Mouse (Mus musculus): Measurements from ENCODE around the gene Ice2.

Gene Ice2

DNA sequence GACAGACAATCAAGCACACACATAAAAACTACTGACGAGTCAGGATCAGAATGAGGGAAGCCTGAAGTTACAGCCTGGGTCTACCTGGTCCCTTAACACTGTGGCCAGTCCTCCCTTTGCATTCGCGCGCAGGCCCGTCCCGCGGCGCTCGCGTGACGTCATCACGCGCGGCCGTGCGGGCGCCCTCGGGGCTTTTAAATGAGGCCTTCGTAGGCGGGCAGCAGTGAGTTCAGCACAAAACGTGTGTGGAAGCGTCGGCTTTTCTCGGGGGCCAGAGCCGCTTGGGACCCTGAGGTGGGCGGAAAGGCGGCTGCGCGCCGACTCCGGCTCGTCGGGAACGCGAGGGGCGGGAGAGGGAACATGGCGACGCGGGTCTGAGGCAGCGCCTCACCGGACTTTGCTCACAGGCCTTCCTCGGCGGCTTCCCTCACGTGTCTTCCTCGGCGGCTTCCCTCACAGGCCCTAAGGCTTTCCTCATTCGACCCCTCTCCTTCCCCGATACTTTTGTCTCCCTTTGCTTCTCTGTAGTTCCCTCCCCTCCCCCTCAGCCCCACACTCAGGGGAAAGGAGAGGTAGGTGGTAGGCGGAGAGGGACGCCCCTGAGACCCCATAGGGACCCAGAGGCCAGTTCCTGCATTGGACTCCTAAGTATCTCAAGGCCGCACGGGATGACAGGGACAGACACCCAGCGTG lies at the start of gene Ice2:
Gene Ice2 (plus strand): TSS at position 147 of the 693 bp plus-strand sequence.
- in situ Hi-C loops (cut with MboI; ENCODE audit: low pct_unique_long_range_greater_than_20kb in 1 of 2, low sequenced_read_pairs in 2 of 2, unreplicated experiment in 1 of 2), result no loop called here

DNA sequence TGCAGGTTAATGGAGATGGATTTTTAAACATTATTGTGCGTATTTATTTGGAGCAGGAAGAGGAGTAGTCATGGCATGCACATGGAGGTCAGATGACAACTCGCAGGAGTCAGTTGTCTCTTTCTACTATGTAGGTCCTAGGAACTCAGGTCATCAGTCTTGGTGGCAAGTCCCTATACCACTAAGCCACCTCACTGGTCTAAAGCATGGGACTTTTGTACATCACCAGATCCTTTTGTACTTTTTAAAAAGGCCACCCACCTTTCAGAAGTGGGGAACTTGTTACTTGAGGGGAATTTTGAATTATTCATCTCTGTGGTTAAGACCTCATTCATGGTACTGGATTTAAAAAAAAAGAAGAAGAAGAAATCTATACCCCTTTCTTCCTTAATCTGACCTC lies 48.2 kb upstream of the Ice2 start:
- in situ Hi-C loops (cut with MboI; ENCODE audit: low pct_unique_long_range_greater_than_20kb in 1 of 2, low sequenced_read_pairs in 2 of 2, unreplicated experiment in 1 of 2), result no loop called here

DNA sequence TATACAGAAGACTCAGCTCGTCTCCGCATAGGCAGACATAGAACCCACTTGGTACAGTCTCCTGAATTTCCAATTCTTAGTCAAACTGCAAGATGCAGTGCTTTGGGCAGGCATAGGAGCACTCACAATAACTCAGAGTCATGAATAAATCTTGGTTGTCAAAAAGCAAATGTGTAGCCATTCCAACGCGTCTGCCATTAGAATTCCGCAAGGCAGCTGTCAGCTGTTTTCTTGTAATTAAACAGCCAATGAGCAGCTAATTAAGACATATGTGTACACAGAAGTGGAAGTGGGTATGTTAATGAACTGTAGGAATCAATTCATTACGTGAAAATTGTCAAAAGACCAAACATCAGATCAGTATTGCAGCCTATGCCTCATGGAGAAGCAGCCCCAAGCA lies 43.5 kb upstream of the Ice2 start:
- in situ Hi-C loops (cut with MboI; ENCODE audit: low pct_unique_long_range_greater_than_20kb in 1 of 2, low sequenced_read_pairs in 2 of 2, unreplicated experiment in 1 of 2), result no loop called here

GRCm38 (mm10) chr9:69357834-69358233 lies 39.9 kb upstream of the Ice2 start:
- in situ Hi-C loops (cut with MboI; ENCODE audit: low pct_unique_long_range_greater_than_20kb in 1 of 2, low sequenced_read_pairs in 2 of 2, unreplicated experiment in 1 of 2), result no loop called here

- in situ Hi-C loops (cut with MboI; ENCODE audit: low pct_unique_long_range_greater_than_20kb in 1 of 2, low sequenced_read_pairs in 2 of 2, unreplicated experiment in 1 of 2), result no loop called here
These were observed 38.9 kb upstream of the Ice2 start for GRCm38 (mm10) chr9:69358797-69359196.

- in situ Hi-C loops (cut with MboI; ENCODE audit: low pct_unique_long_range_greater_than_20kb in 1 of 2, low sequenced_read_pairs in 2 of 2, unreplicated experiment in 1 of 2), result loop anchor here in 1 of 2 experiments (10.0 kb wide), 1 partner anchor 123 kb away; no protein-coding TSS in a partner anchor
These were observed 35.7 kb upstream of the Ice2 start for GRCm38 (mm10) chr9:69361951-69362445.

DNA sequence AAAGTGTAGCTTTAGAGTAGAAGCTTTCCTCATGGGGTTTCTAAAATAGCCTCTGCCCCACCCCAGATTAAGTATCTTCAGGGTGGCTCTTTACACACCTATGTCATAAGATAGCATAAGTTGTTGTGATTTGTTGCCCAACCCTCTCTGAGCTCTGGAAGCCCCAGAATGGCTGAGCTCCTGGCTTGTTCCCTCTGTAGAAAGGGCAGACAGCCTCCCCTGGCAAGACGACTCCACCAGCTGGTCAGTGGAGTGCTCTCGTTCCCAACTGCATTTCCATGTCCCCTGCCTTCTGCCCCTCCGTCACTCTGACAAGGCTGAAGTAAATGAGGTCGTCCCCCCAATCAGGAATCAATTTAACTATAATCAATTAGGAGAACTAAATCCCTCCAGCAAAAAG lies 34.9 kb upstream of the Ice2 start:
- in situ Hi-C loops (cut with MboI; ENCODE audit: low pct_unique_long_range_greater_than_20kb in 1 of 2, low sequenced_read_pairs in 2 of 2, unreplicated experiment in 1 of 2), result loop anchor here in 1 of 2 experiments (10.0 kb wide), 1 partner anchor 122 kb away; no protein-coding TSS in a partner anchor

DNA sequence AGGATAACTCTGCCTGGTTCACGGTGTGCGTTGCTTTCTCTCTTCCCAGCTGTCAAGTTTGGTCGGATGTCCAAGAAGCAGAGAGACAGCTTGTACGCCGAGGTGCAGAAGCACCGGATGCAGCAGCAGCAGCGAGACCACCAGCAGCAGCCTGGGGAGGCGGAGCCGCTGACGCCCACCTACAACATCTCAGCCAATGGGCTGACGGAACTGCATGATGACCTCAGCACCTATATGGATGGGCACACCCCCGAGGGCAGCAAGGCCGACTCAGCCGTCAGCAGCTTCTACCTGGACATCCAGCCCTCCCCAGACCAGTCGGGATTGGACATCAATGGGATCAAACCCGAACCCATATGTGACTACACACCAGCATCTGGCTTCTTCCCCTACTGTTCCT lies 33.6 kb upstream of the Ice2 start:
- in situ Hi-C loops (cut with MboI; ENCODE audit: low pct_unique_long_range_greater_than_20kb in 1 of 2, low sequenced_read_pairs in 2 of 2, unreplicated experiment in 1 of 2), result loop anchor here in 1 of 2 experiments (10.0 kb wide), 1 partner anchor 121 kb away; no protein-coding TSS in a partner anchor

DNA sequence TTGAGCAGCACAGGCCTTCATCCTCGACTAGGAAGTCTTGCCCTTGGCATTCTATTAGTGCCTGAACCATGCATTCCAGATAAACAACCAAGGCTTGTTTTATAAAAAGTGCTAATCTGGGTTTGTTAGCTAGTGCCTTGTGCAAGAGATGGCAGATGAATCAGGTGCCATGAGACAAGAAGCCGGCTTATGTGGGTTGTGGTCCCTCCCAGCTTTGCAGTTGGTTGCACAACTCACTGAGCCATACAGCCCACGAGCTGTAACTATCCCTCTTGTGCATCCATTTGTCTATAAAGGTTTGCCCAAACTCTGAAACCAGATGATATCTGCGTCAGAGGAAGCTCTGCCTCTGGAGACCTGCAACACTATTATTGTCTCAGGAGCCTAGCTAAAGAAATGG lies 30.7 kb upstream of the Ice2 start:
- in situ Hi-C loops (cut with MboI; ENCODE audit: low pct_unique_long_range_greater_than_20kb in 1 of 2, low sequenced_read_pairs in 2 of 2, unreplicated experiment in 1 of 2), result loop anchor here in 1 of 2 experiments (10.0 kb wide), 1 partner anchor 118 kb away; no protein-coding TSS in a partner anchor

- in situ Hi-C loops (cut with MboI; ENCODE audit: low pct_unique_long_range_greater_than_20kb in 1 of 2, low sequenced_read_pairs in 2 of 2, unreplicated experiment in 1 of 2), result loop anchor here in 1 of 2 experiments (10.0 kb wide), 1 partner anchor 117 kb away; no protein-coding TSS in a partner anchor
These were observed 29.6 kb upstream of the Ice2 start for GRCm38 (mm10) chr9:69368071-69368470.

DNA sequence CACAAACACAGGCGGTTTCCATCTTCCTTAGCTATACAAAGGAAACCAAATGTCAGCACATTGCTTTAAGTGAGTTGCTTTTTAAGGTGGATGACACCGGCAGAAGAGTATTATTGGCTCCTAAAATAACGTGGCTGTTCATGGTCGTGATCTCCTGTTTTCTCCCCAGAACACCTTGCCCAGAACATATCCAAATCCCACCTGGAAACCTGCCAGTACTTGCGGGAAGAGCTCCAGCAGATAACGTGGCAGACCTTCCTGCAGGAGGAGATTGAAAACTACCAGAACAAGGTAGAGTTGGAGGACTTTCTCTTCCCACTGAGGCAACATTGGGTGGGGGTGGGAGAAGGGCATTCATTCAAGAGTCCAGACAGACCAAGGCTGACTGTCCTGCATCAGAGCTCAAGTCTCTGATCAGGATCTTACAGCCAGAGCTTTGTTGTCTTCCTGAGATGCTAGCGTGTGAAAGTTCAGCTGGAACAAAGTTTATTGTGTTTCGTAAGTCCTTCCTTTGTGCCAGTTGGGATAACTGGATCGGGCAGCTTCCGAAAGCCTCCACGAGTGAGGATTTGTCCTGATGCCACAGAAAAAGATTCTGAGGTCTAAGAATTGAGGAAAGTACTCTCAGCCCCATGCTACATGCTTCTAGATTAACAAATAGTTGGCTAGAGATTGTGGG lies 26.5 kb upstream of the Ice2 start:
- in situ Hi-C loops (cut with MboI; ENCODE audit: low pct_unique_long_range_greater_than_20kb in 1 of 2, low sequenced_read_pairs in 2 of 2, unreplicated experiment in 1 of 2), result loop anchor here in 1 of 2 experiments (10.0 kb wide), 1 partner anchor 114 kb away; no protein-coding TSS in a partner anchor

DNA sequence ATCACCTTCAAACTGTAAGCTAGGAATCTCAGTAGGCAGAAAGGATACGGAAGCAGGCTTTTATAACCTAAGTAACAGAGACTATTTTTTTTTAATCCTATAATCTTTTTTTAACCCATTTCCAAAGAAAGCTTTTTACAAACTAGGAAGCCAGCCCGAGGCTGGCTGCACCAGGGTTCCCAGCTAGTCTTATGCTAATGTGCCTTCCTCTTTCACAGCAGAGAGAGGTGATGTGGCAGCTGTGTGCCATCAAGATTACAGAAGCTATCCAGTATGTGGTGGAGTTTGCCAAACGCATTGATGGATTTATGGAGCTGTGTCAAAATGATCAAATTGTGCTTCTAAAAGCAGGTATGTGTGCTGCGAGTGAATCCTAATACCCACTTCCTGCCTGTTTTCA lies 24.8 kb upstream of the Ice2 start:
- in situ Hi-C loops (cut with MboI; ENCODE audit: low pct_unique_long_range_greater_than_20kb in 1 of 2, low sequenced_read_pairs in 2 of 2, unreplicated experiment in 1 of 2), result loop anchor here in 1 of 2 experiments (10.0 kb wide), 1 partner anchor 112 kb away; no protein-coding TSS in a partner anchor

- in situ Hi-C loops (cut with MboI; ENCODE audit: low pct_unique_long_range_greater_than_20kb in 1 of 2, low sequenced_read_pairs in 2 of 2, unreplicated experiment in 1 of 2), result loop anchor here in 1 of 2 experiments (10.0 kb wide), 1 partner anchor 108 kb away; no protein-coding TSS in a partner anchor
These were observed 20.6 kb upstream of the Ice2 start for GRCm38 (mm10) chr9:69376982-69377653.

- in situ Hi-C loops (cut with MboI; ENCODE audit: low pct_unique_long_range_greater_than_20kb in 1 of 2, low sequenced_read_pairs in 2 of 2, unreplicated experiment in 1 of 2), result loop anchor here in 1 of 2 experiments (10.0 kb wide), 1 partner anchor 107 kb away; no protein-coding TSS in a partner anchor
These were observed 20.1 kb upstream of the Ice2 start for GRCm38 (mm10) chr9:69377654-69378045.

DNA sequence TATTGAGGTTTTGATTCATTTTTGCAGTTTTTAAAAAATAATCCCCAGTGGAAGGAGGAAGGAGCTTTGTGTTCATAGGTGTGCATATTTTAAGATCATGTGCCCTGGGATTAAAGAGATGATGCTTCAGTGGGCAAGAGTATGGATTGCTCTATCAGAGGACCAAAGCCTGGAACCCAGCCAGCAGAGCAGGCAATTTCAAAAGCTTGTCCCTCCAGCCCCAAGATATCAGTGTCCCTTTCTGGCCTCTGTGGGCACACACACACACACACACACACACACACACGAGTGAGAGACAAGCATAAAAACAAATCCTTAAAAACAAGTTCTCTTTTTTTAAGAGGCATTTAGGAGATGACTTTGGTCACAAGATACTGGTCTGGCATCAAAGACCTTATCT lies 17.2 kb upstream of the Ice2 start:
- in situ Hi-C loops (cut with MboI; ENCODE audit: low pct_unique_long_range_greater_than_20kb in 1 of 2, low sequenced_read_pairs in 2 of 2, unreplicated experiment in 1 of 2), result no loop called here

GRCm38 (mm10) chr9:69381741-69382140 lies 16.0 kb upstream of the Ice2 start:
- in situ Hi-C loops (cut with MboI; ENCODE audit: low pct_unique_long_range_greater_than_20kb in 1 of 2, low sequenced_read_pairs in 2 of 2, unreplicated experiment in 1 of 2), result no loop called here

DNA sequence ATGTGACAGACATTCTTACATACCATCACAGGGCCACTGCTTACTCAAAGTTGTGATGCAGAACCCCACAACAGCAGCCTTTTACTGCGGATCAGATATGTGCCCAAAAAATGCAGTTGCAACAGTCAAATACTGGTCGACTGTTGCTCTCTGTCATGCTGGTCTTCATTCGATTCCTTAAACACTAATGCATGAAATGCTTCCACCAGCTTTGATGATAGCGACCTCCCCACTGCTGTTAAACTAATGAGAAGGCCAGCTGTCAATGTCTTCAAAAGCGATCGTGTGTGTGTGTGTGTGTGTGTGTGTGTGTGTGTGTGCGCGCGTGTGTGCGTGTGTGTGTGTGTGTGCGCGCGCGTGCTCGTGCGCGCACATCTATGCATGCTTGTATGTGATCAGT lies 13.2 kb upstream of the Ice2 start:
- in situ Hi-C loops (cut with MboI; ENCODE audit: low pct_unique_long_range_greater_than_20kb in 1 of 2, low sequenced_read_pairs in 2 of 2, unreplicated experiment in 1 of 2), result no loop called here

DNA sequence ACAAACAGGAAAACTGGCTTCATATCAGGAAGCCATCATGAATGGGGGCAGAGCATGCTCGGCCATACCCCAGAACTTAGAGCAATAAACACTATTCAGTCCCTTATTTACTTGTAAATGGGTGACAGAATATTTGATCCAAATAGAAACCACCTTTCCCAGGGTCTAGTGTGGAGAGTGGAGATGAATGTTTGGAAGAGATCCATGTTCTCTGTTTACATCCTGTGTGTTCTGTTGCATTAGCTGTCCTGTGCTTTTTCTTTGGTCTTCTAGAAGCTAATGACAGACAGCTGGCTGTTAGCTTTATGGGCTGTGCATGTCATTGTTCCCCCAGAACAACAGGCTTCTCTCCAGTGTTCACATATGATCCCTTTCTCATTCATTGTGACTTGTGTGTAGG lies 12.8 kb upstream of the Ice2 start:
- in situ Hi-C loops (cut with MboI; ENCODE audit: low pct_unique_long_range_greater_than_20kb in 1 of 2, low sequenced_read_pairs in 2 of 2, unreplicated experiment in 1 of 2), result no loop called here

DNA sequence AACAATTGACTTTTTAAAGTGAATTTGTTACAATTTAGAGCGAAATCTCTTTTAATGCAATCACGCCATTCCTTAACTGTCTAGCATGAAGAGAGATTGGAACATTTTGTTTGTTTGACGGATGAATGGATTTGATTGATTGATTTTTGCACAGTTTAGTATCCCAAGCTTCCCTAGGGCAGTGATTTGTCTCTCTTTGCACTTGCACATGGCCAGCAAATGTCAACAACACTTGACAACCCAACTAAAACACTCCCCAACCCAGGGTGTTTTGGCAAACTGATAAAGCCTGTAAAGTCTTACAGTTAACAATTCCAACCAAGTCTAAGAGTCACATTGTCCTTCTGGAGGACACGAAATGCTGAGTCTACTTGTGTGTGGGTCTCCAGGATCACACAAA lies 10.4 kb upstream of the Ice2 start:
- in situ Hi-C loops (cut with MboI; ENCODE audit: low pct_unique_long_range_greater_than_20kb in 1 of 2, low sequenced_read_pairs in 2 of 2, unreplicated experiment in 1 of 2), result no loop called here
